Mouse (Mus musculus) cerebellum, postnatal 10 days (tissue): ENCODE data around the gene Cd80.
"Not testable (repeated sequence)": the region's sequence is repeated elsewhere in the genome, so short reads cannot be mapped to it uniquely, and the experiment has no call there.

Source experiments
- DNase-seq, 2 experiments: peaks; one replicate each; pipeline ENCODE4 v3.0.0; 2021; ENCODE audit warnings: mixed read lengths in 2 of 2

The Cd80 gene

DNA sequence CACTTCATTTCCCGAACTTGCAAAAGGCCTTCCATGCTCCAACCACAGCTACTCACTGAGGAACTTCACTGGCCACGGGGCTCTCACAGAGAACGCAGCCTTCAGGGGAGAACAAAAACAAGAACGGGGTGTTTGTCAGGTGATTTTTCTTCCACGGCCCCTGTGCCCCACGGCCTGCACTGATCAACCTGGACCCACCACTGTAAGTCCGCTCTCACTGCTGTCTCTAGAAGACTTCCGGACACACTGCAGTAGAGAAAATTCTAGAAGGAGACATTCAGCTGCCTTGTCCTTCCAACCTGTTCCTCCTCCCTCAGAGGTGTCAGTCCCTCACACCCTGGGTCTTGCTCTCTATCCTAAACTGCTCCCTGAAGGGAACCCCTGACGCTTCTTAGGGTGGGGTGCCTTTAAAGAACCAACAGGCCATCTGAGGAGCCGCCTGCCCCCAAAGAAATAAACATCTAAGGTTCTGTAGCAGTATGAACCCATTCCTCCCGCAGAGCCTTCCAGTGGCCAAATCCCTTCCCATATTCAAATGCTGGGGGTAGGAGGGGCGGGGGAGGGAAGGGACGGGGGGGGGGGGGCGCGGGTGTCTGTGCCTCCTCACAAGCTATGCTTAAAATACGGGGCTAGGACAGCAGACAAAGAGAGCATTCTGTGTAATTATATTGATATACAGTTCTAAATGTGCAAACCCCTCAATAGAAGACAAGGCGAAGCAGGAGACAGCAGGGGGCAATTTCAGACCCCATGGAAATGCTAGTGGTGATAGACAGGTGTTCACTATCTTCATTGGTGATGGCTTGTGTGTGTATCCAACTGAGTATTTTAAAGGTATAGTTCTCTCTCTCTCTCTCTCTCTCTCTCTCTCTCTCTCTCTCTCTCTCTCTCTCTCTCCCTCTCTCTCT is at the start of gene Cd80:
Cd80 (plus strand) TSS at position 51 of the 908 bp plus-strand sequence.
- no peak for DNase-seq

DNA sequence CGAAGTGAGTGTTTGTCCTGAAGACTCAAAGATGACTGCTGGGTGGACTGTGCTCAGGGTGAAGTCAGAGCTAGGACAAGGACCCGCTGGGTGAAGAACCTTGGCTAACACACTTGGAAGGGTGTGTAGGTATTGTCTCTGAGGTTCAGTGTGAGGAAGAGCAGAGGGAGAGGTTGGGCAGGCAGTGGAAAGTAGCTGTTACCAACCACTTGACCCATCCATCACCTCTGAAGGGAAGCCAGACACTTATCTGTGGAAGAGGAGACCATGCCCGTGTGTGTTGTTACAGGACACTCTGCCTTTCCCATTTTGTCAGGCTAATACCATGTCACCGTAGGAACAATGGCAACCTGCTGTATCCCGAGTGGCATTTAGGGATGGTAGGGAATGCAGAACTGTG is 49.1 kb upstream of the Cd80 start:
- DNase-seq = no peak

DNA sequence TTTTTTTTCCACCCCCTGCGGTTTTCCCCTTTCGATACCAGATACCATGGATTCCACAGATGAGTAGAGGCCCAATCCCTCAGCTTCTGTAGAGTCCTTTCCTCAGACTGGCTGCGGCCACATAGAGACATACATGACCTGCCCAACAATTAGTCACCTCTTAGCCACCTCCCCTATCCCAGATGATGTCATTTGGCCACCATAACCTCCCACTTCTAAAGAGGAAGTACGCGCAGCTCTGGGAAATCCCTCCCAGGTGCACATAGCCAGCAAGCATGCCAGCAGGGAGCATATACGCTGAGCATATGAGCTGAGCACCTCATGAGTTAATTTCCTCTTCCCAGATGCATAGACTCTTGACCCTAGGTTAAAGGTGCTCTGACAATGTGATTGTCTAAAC is 48.7 kb upstream of the Cd80 start:
- DNase-seq = no peak

GRCm38 (mm10) chr16:38407584-38407983 is 47.8 kb upstream of the Cd80 start:
- no peak for DNase-seq

GRCm38 (mm10) chr16:38408416-38408815 is 46.9 kb upstream of the Cd80 start:
- no peak for DNase-seq

DNA sequence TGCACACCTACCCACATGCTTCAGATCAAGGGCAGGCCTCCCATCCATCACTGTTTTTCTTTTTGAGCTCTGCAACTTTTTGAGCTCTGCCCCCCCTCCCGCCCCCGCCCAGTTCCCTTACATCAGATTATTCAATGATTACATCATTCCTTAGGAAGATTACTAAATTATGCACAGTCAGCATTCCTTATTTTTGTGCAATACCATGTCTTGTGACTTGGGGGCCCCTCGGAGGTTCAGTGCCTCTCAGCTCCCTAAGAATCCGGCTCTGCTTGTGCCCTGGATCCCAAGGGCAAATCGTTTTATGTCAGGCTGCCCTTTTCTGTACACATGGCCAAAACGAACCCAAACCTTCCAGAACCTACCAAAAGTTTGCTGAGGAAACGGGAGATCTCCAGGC is 40.4 kb upstream of the Cd80 start:
- DNase-seq = no peak

DNA sequence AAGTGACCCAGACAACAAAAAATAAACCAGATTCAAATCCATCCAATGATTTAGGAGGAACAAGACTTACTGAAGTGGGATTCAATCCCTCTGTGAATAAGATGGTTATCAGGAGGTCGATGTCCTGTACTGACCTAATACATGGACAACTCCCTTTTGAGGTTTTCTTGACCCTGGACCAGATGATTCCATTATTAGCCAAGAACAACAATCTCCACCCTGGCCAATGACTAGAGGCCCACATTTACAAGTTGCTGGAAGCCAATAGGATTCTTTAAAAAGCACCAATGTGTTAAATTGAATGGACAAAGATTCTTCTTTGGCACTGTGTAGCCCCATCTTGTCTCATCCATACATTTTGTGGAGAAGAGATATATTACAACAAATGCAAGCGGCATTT is 30.0 kb upstream of the Cd80 start:
- no peak for DNase-seq

DNA sequence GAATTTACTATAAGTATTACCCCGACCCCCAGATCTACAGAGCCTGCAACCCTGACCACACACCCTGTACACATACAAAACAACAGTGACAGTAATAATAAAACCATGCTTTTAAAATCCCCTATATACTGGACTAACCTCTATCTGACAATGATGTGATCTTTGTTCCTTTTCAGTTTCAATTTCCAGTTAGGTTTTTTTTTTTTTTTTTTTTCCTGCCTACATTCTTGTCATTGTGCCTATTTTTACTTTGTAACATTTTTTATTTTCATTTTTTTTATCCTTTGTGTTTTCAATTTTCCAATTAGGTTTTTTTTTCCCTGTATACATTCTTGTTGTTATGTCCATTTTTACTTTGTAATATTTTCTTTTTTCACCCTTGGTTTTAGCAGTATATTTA is 29.6 kb upstream of the Cd80 start:
- no peak for DNase-seq

GRCm38 (mm10) chr16:38431446-38432185 is 23.7 kb upstream of the Cd80 start:
- DNase-seq = no peak

GRCm38 (mm10) chr16:38432498-38433425 is 22.6 kb upstream of the Cd80 start, which contains the start of gene Pla1a:
Pla1a (minus strand) TSS chr16:38433145.
- DNase-seq = no peak

DNA sequence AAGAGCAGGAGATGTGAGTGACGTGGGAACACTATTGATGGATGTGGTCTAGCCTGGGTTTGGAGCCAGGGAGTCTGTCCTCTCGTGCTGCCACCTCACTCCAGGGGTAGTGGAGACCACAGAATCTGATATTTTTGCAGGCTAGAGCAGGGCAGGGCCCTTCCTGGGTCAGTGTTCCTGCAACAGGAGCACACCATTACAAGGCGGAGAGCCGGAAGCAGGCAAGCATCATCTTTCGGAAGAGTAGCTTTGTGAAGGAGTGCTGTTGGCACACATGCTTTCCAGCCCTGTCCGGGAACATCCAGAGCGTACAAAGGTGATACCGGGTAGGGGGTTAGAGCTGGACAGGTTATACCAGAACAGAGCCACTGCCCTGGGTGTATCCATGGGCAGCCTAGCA is 21.8 kb upstream of the Cd80 start:
- DNase-seq = no peak

DNA sequence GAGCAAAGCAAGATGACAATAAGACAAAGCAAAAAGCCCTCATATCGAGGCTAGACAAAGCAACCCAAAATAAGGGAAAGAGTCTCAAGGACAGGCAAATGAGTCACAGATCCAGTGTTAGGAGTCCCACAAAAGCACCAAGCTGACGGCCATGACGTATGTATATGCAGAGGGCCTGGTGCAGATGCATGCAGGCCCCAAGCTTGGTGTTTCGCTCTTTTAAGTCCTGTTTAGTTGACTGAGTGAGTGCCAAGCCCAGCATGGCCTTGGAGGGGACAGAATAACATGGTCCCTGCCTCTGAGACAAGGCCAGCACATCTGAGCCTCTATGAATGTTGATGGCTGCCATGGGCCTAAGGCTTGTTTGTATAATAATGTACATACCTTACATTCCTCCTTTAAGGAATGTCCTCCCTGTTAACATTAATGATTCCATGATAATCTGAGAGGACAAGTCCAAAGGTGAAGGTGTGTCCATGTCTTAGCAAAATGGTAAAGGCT is 21.0 kb upstream of the Cd80 start:
- DNase-seq = no peak

- DNase-seq = no peak
Observed at GRCm38 (mm10) chr16:38439190-38439589, 16.2 kb upstream of the Cd80 start.

- no peak for DNase-seq
Observed at GRCm38 (mm10) chr16:38440403-38440802, 15.0 kb upstream of the Cd80 start.

- no peak for DNase-seq
Observed at GRCm38 (mm10) chr16:38441611-38442010, 13.8 kb upstream of the Cd80 start.

DNA sequence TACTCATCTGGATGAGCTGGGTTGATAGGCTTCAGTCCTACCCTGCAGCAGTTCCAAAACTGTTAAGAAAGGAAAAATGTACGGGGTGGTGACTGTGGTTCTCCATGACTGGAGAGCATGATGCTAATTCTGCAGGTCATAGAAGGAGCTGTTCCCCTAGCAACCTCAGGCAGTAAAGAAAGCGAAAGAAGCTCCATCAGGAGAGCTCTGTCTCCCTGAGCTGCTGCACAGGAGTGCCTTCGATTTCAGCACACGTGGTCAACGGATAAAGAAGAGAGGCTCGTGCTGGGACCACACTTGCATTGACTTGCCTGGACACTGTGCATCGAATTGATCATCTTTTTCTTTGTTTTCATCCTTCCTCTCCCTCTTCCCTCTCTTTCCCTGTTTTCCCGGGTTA is 13.1 kb upstream of the Cd80 start:
- no peak for DNase-seq

GRCm38 (mm10) chr16:38443721-38444464 is 11.5 kb upstream of the Cd80 start:
- DNase-seq = no peak

DNA sequence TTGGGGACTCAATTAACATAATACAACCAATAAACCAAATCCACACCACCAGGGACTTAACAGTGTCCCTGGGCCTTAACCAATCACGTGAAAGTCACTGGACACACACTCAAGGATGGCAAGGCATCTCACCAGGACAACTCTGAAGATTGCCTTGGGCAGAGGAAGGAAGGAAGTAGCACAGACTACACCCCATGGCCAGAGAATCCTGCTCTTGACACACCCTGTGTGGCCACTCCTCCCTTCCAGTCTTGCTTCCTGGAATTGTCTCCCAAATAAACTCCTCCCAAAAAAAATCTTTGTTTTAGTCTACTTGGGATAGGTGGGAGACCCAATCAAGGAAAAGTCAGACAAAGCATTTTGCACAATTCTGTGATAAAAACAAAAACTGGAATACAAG is 10.3 kb upstream of the Cd80 start:
- no peak for DNase-seq

GRCm38 (mm10) chr16:38445576-38445975 is 9.8 kb upstream of the Cd80 start:
- DNase-seq = no peak

- DNase-seq = not testable (repeated sequence)
Observed at GRCm38 (mm10) chr16:38446141-38446540, 9.2 kb upstream of the Cd80 start.

DNA sequence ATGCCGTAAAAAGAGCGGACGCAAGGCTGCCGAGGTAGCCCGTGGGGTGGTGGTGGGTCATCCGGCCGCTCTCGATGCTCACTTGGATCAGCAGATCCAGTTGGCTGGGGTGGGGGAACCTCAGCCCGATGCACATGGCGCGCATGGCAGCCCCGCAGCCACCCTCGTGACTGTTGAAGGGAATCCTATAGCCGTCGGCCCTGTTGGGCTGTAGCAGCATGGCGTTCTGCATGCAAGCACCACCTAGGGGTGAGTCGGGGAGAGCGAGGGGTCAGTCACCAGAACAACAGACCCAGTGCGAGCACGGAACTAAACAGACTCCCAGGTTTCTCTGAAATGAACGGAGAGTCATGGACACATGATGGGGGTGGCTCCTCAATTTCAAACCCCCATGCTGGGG is 8.0 kb upstream of the Cd80 start:
- DNase-seq = peak in 1 of 2 experiments; percentile 5

DNA sequence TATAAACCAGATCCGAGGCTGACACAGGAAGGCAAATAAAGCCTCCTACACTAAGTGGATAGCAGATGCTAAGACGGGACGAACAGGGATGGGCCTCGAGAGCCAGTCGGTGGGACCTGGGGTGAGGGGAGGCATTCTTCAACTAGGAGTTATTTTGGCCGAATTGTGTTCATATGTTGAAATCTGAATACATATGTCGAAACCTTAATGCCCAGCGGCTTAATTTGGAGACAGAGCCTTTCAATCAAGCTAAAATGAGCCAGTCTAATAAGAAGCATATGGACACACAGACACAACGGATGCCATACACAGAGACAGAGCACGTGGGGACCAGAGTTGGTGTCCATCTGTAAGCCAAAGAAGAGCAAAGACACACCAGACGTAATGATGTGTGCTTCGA is 6.9 kb upstream of the Cd80 start:
- DNase-seq = no peak
